Mouse (Mus musculus): ENCODE results near the gene Arhgap23. TPM values are rescaled to one million over a fixed set of nuclear protein-coding genes. Genes with fewer than 3 reads are reported as not detected.

The Arhgap23 gene
- polyA plus RNA-seq, 1 experiment from 2014 or later = 2.8 TPM

GRCm38 (mm10) chr11:97477431-97477830 lies 62.1 kb downstream of the Arhgap23 start:
- H3K9ac ChIP-seq (ENCODE audit: low read length) = no peak overlapping the region
- ATAC-seq (ENCODE audit: low FRiP score) = no peak
- no peaks in the 10 kb centered on the region; the same call in 1 of the 2 replicates for H3K4me1 ChIP-seq (ENCODE audit: control insufficient read depth, insufficient read depth, low read length)
- WGBS = 67% methylated on average over 7 of the region's 7 CpGs
- no peak overlapping the region for H3K27ac ChIP-seq (ENCODE audit: low read depth, low read length)
- DNase-seq (ENCODE audit: low spot score, missing footprints) = no peak
- H3K4me3 ChIP-seq (ENCODE audit: low read depth, low read length) = no peak overlapping the region
- no peaks in the 10 kb centered on the region for H3K27me3 ChIP-seq (ENCODE audit: control insufficient read depth, insufficient read depth, low read length)
- no peak overlapping the region for H3K4me2 ChIP-seq
- H3K9me3 ChIP-seq (ENCODE audit: control insufficient read depth, low read length) = no peaks in the 10 kb centered on the region
- no peaks in the 10 kb centered on the region; the same call in 1 of the 2 replicates for H3K36me3 ChIP-seq (ENCODE audit: control insufficient read depth, insufficient read depth, low read length)

GRCm38 (mm10) chr11:97478345-97478744 lies 63.0 kb downstream of the Arhgap23 start:
- DNase-seq (ENCODE audit: low spot score, missing footprints) (no peak), ATAC-seq (ENCODE audit: low FRiP score) (no peak)
- Histone ChIP-seq H3K9me3 (ENCODE audit: control insufficient read depth, low read length) (no peaks in the 10 kb centered on the region), H3K4me3 (ENCODE audit: low read depth, low read length) (no peak overlapping the region), H3K4me1 (ENCODE audit: control insufficient read depth, insufficient read depth, low read length) (no peaks in the 10 kb centered on the region; the same call in 1 of the 2 replicates), H3K4me2 (no peak overlapping the region), H3K36me3 (ENCODE audit: control insufficient read depth, insufficient read depth, low read length) (no peaks in the 10 kb centered on the region; the same call in 1 of the 2 replicates), H3K9ac (ENCODE audit: low read length) (no peak overlapping the region), H3K27ac (ENCODE audit: low read depth, low read length) (no peak overlapping the region), H3K27me3 (ENCODE audit: control insufficient read depth, insufficient read depth, low read length) (no peaks in the 10 kb centered on the region)
- WGBS = 91% methylated on average over 6 of the region's 6 CpGs

- DNase-seq (ENCODE audit: low spot score, missing footprints) (no peak), ATAC-seq (ENCODE audit: low FRiP score) (no peak)
- Histone ChIP-seq H3K27me3 (ENCODE audit: control insufficient read depth, insufficient read depth, low read length) (no peaks in the 10 kb centered on the region), H3K4me2 (no peak overlapping the region), H3K36me3 (ENCODE audit: control insufficient read depth, insufficient read depth, low read length) (no peaks in the 10 kb centered on the region; the same call in 1 of the 2 replicates), H3K27ac (ENCODE audit: low read depth, low read length) (no peak overlapping the region), H3K4me3 (ENCODE audit: low read depth, low read length) (no peak overlapping the region), H3K9me3 (ENCODE audit: control insufficient read depth, low read length) (no peaks in the 10 kb centered on the region), H3K4me1 (ENCODE audit: control insufficient read depth, insufficient read depth, low read length) (no peaks in the 10 kb centered on the region; the same call in 1 of the 2 replicates), H3K9ac (ENCODE audit: low read length) (no peak overlapping the region)
- WGBS = 92% methylated on average over 10 of the region's 10 CpGs
Observed at GRCm38 (mm10) chr11:97479085-97479484, 63.8 kb downstream of the Arhgap23 start.

GRCm38 (mm10) chr11:97479824-97480223 lies 64.5 kb downstream of the Arhgap23 start:
- DNase-seq (ENCODE audit: low spot score, missing footprints) = no peak
- Histone ChIP-seq H3K36me3 (ENCODE audit: control insufficient read depth, insufficient read depth, low read length) (no peaks in the 10 kb centered on the region), H3K9me3 (ENCODE audit: control insufficient read depth, low read length) (no peaks in the 10 kb centered on the region), H3K4me3 (ENCODE audit: low read depth, low read length) (no peak overlapping the region), H3K4me1 (ENCODE audit: control insufficient read depth, insufficient read depth, low read length) (no peaks in the 10 kb centered on the region; the same call in 1 of the 2 replicates), H3K27me3 (ENCODE audit: control insufficient read depth, insufficient read depth, low read length) (no peaks in the 10 kb centered on the region), H3K4me2 (no peak overlapping the region), H3K27ac (ENCODE audit: low read depth, low read length) (no peak overlapping the region), H3K9ac (ENCODE audit: low read length) (no peak overlapping the region)
- 92% methylated on average over 8 of the region's 8 CpGs for WGBS
- no peak for ATAC-seq (ENCODE audit: low FRiP score)

GRCm38 (mm10) chr11:97485661-97486060 lies 70.3 kb downstream of the Arhgap23 start:
- Histone ChIP-seq H3K27me3 (ENCODE audit: control insufficient read depth, insufficient read depth, low read length) (no peaks in the 10 kb centered on the region), H3K4me1 (ENCODE audit: control insufficient read depth, insufficient read depth, low read length) (0 out of 2 replicates have a peak, but pooled peaks cover 4% of the 10 kb centered on the region), H3K4me2 (no peak overlapping the region), H3K9me3 (ENCODE audit: control insufficient read depth, low read length) (no peaks in the 10 kb centered on the region), H3K27ac (ENCODE audit: low read depth, low read length) (no peak overlapping the region), H3K9ac (ENCODE audit: low read length) (no peak overlapping the region), H3K36me3 (ENCODE audit: control insufficient read depth, insufficient read depth, low read length) (no peaks in the 10 kb centered on the region), H3K4me3 (ENCODE audit: low read depth, low read length) (no peak overlapping the region)
- WGBS = 84% methylated on average over 8 of the region's 8 CpGs
- DNase-seq (ENCODE audit: low spot score, missing footprints) (no peak), ATAC-seq (ENCODE audit: low FRiP score) (no peak)

GRCm38 (mm10) chr11:97487656-97488055 lies 72.3 kb downstream of the Arhgap23 start:
- DNase-seq (ENCODE audit: low spot score, missing footprints) (no peak), ATAC-seq (ENCODE audit: low FRiP score) (no peak)
- H3K9me3 ChIP-seq (ENCODE audit: control insufficient read depth, low read length) = no peaks in the 10 kb centered on the region
- no peaks in the 10 kb centered on the region for H3K27me3 ChIP-seq (ENCODE audit: control insufficient read depth, insufficient read depth, low read length)
- no peak overlapping the region for H3K9ac ChIP-seq (ENCODE audit: low read length)
- 80% methylated on average over 3 of the region's 3 CpGs for WGBS
- no peak overlapping the region for H3K27ac ChIP-seq (ENCODE audit: low read depth, low read length)
- no peak overlapping the region for H3K4me3 ChIP-seq (ENCODE audit: low read depth, low read length)
- H3K4me2 ChIP-seq = no peak overlapping the region
- H3K36me3 ChIP-seq (ENCODE audit: control insufficient read depth, insufficient read depth, low read length) = no peaks in the 10 kb centered on the region
- H3K4me1 ChIP-seq (ENCODE audit: control insufficient read depth, insufficient read depth, low read length) = 0 out of 2 replicates have a peak, but pooled peaks cover 4% of the 10 kb centered on the region

- Histone ChIP-seq H3K27me3 (ENCODE audit: control insufficient read depth, insufficient read depth, low read length) (no peaks in the 10 kb centered on the region), H3K27ac (ENCODE audit: low read depth, low read length) (no peak overlapping the region), H3K36me3 (ENCODE audit: control insufficient read depth, insufficient read depth, low read length) (no peaks in the 10 kb centered on the region), H3K4me3 (ENCODE audit: low read depth, low read length) (no peak overlapping the region), H3K9ac (ENCODE audit: low read length) (no peak overlapping the region), H3K4me2 (no peak overlapping the region), H3K4me1 (ENCODE audit: control insufficient read depth, insufficient read depth, low read length) (0 out of 2 replicates have a peak, but pooled peaks cover 4% of the 10 kb centered on the region), H3K9me3 (ENCODE audit: control insufficient read depth, low read length) (no peaks in the 10 kb centered on the region)
- ATAC-seq (ENCODE audit: low FRiP score) (peak; percentile 66; the same call in 1 of the 2 replicates), DNase-seq (ENCODE audit: low spot score, missing footprints) (peak; percentile 98)
- WGBS = 21% methylated on average over 16 of the region's 16 CpGs
Observed at GRCm38 (mm10) chr11:97489589-97490324, 74.4 kb downstream of the Arhgap23 start.

GRCm38 (mm10) chr11:97491640-97492039 lies 76.3 kb downstream of the Arhgap23 start:
- H3K36me3 ChIP-seq (ENCODE audit: control insufficient read depth, insufficient read depth, low read length) = no peaks in the 10 kb centered on the region
- H3K27me3 ChIP-seq (ENCODE audit: control insufficient read depth, insufficient read depth, low read length) = no peaks in the 10 kb centered on the region
- H3K4me3 ChIP-seq (ENCODE audit: low read depth, low read length) = no peak overlapping the region
- 72% methylated on average over 10 of the region's 10 CpGs for WGBS
- no peaks in the 10 kb centered on the region for H3K9me3 ChIP-seq (ENCODE audit: control insufficient read depth, low read length)
- DNase-seq (ENCODE audit: low spot score, missing footprints) = no peak
- no peak overlapping the region for H3K27ac ChIP-seq (ENCODE audit: low read depth, low read length)
- no peak overlapping the region for H3K9ac ChIP-seq (ENCODE audit: low read length)
- H3K4me2 ChIP-seq = no peak overlapping the region
- no peak for ATAC-seq (ENCODE audit: low FRiP score)
- H3K4me1 ChIP-seq (ENCODE audit: control insufficient read depth, insufficient read depth, low read length) = 0 out of 2 replicates have a peak, but pooled peaks cover 4% of the 10 kb centered on the region

- Histone ChIP-seq H3K4me1 (ENCODE audit: control insufficient read depth, insufficient read depth, low read length) (0 out of 2 replicates have a peak, but pooled peaks cover 4% of the 10 kb centered on the region), H3K27ac (ENCODE audit: low read depth, low read length) (no peak overlapping the region), H3K36me3 (ENCODE audit: control insufficient read depth, insufficient read depth, low read length) (no peaks in the 10 kb centered on the region), H3K4me3 (ENCODE audit: low read depth, low read length) (no peak overlapping the region), H3K9me3 (ENCODE audit: control insufficient read depth, low read length) (no peaks in the 10 kb centered on the region), H3K4me2 (no peak overlapping the region), H3K27me3 (ENCODE audit: control insufficient read depth, insufficient read depth, low read length) (no peaks in the 10 kb centered on the region), H3K9ac (ENCODE audit: low read length) (no peak overlapping the region)
- no peak for DNase-seq (ENCODE audit: low spot score, missing footprints)
- ATAC-seq (ENCODE audit: low FRiP score) = no peak
- 83% methylated on average over 3 of the region's 3 CpGs for WGBS
Observed at GRCm38 (mm10) chr11:97492836-97493235, 77.5 kb downstream of the Arhgap23 start.

Measured in midbrain, embryonic 11.5 days (tissue).